Mouse (Mus musculus) hindbrain, embryonic 12.5 days (tissue): ENCODE data around the gene Map3k10. TPM values are rescaled to one million over a fixed set of nuclear protein-coding genes. Genes with fewer than 3 reads are reported as not detected.

Experiments used
- polyA plus RNA-seq: library from polyadenylated mRNA; unstranded; fragments of >200 nt; fragmentation: Nextera tagmentation; extraction: Ambion mirVana; gene quantifications from 2 replicates; pipeline ENCODE4 v1.2.1, GENCODE M21; 2016

Gene Map3k10
- polyA plus RNA-seq, 1 experiment from 2014 or later, result 18.8 TPM

Other genes with a start within 250 kb of the Map3k10 start
- gene Sptbn4, start 226.9 kb downstream of the Map3k10 start, polyA plus RNA-seq, result 0.90 and 1.1 TPM in 2 replicates
- 26.6 and 27.3 TPM in 2 replicates for gene Blvrb, start 226.6 kb downstream of the Map3k10 start, polyA plus RNA-seq
- 20.8 and 22.3 TPM in 2 replicates for gene Sertad3, start 200.8 kb downstream of the Map3k10 start, polyA plus RNA-seq
- 17.5 TPM in 2 replicates for gene Sertad1, start 187.7 kb downstream of the Map3k10 start, polyA plus RNA-seq
- 2.5 and 3.5 TPM in 2 replicates for gene Prx, start 175.3 kb downstream of the Map3k10 start, polyA plus RNA-seq
- gene Hipk4, start 151.3 kb downstream of the Map3k10 start, polyA plus RNA-seq, result 0.36 and 0.66 TPM in 2 replicates
- gene Pld3, start 121.4 kb downstream of the Map3k10 start, polyA plus RNA-seq, result 93.9 and 104 TPM in 2 replicates
- 35.0 and 35.4 TPM in 2 replicates for gene 2310022A10Rik, start 121.4 kb downstream of the Map3k10 start, polyA plus RNA-seq
- gene Akt2, start 83.0 kb downstream of the Map3k10 start, polyA plus RNA-seq, result 85.0 and 90.5 TPM in 2 replicates
- gene Ttc9b, start 20.7 kb downstream of the Map3k10 start, polyA plus RNA-seq, result 19.7 and 20.4 TPM in 2 replicates
- gene Zfp607b, start 14.7 kb upstream of the Map3k10 start, polyA plus RNA-seq, result 6.9 and 8.7 TPM in 2 replicates
- 101 and 107 TPM in 2 replicates for gene Zfp60, start 56.8 kb upstream of the Map3k10 start, polyA plus RNA-seq
- 2.1 and 2.2 TPM in 2 replicates for gene Zfp626, start 132.6 kb upstream of the Map3k10 start, polyA plus RNA-seq
- gene Zfp59, start 164.0 kb upstream of the Map3k10 start, polyA plus RNA-seq, result 11.7 and 12.5 TPM in 2 replicates
- 2.2 and 3.1 TPM in 2 replicates for gene Zfp607a, start 182.9 kb upstream of the Map3k10 start, polyA plus RNA-seq